Mouse (Mus musculus): Measurements from ENCODE around the gene Grk5.
"Not testable (repeated sequence)": the region's sequence is repeated elsewhere in the genome, so short reads cannot be mapped to it uniquely, and the experiment has no call there.

The Grk5 gene

GRCm38 (mm10) chr19:60889714-60890315 is at the start of gene Grk5:
TSS of gene Grk5 (plus strand) at chr19:60889749.
- DNase-seq (ENCODE audit: low read depth, low spot score): peak; percentile 95

GRCm38 (mm10) chr19:60843324-60843723 is 46.2 kb upstream of the Grk5 start:
- no peak for DNase-seq (ENCODE audit: low read depth, low spot score)

DNA sequence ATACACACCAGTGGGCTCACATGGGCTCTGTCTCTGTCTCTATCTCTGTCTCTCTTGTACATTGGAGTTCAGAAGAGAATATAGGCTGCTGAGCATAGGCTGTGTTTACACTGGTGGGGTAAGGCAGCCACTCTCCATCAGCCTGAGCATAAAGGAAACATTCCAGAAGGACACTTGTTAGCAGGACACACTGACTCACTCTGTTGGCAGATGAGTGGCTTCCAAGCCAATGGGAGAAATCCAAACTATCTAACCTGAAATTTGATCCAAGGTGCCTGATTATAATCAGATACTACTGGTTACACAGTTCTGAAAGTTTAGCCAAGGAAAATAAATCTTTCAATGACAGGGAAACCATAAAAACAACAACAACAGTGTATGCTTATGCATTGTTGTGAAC is 43.8 kb upstream of the Grk5 start:
- DNase-seq (ENCODE audit: low read depth, low spot score): no peak

DNA sequence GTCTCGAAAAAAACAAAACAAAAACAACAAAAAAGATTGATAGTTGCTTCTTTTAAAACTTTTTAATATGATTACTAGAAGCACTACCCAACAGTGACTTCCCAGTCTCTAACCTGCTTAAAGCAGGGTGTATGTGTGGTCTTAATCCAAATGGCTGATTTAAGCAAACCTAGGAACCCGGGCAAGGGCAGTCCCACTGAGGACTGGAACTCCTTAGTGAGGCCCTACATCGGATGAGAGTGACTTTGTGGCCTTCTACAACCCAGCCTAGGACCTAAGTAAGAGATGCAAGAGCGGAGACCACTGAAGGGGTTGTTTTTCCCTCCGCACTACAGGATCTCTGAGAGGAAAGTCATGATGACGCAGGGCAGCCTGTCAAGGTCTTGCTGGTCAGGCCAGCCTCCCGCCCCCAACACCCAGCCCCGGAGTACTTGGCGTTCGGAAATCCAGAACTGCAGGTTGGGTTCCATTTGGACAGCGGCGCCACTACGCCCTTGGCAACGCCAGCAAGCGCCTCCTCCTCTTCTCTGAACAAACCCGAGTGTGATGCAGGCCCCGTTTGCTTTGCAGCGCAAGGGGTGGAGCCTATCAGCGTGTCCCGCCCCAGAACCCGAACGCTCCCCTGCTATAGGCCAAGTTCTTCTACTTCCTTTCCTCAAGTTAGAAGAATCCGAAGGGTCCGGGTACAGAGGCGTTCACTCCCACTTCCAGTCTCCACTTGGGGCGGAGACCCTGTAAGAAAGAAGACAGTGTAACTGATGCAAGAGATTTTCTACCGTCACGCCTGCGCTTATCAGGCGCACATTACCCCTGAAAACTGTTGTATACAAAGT is 28.5 kb upstream of the Grk5 start, which contains the start of gene Sfxn4:
Gene Sfxn4, minus strand, starts transcription at position 612 of the 833 bp plus-strand sequence.
- peak; percentile 91 for DNase-seq (ENCODE audit: low read depth, low spot score)

- not testable (repeated sequence) for DNase-seq (ENCODE audit: low read depth, low spot score)
These were observed 23.4 kb upstream of the Grk5 start for GRCm38 (mm10) chr19:60866169-60866568.

DNA sequence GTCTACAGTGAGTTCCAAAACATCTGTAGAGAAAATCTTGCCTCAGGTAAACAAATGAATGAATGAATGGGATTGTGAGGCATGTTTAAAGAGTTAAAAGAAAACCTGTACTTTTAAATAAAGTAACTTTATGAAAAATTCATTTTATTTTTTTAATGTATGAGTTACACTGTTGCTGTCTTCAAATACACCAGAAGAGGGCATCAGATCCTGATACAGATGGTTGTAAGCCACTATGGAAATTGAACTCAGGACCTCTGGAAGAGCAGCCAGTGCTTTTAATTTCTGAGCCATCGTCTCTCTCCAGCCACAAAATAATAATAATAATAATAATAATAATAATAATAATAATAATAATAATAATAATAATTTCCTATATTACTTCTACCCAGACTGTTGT is 19.1 kb upstream of the Grk5 start:
- no peak for DNase-seq (ENCODE audit: low read depth, low spot score)

GRCm38 (mm10) chr19:60871366-60871765 is 18.2 kb upstream of the Grk5 start:
- no peak for DNase-seq (ENCODE audit: low read depth, low spot score)

DNA sequence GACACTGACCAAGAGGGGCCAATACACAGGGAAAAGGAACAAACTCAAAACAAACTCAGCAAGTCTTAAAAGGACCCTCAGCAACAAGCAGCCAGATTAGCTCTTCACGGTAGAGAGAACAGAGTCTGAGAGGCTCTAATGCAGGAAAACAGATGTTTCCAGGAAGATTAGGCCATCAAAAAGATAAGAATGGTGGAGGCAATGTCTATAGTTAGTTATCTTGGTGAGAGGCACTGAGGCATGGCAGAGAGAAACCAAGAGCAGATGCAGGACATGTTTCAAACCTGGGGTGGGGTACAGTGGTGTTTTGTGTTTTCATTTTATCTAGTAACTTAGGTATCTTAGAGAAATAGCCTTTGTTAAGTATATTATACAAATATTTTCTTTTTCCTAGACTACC is 17.3 kb upstream of the Grk5 start:
- no peak for DNase-seq (ENCODE audit: low read depth, low spot score)

GRCm38 (mm10) chr19:60873501-60873900 is 16.0 kb upstream of the Grk5 start:
- DNase-seq (ENCODE audit: low read depth, low spot score): no peak

GRCm38 (mm10) chr19:60874064-60874694 is 15.4 kb upstream of the Grk5 start, which contains the start of gene Prdx3:
TSS of gene Prdx3 (minus strand) at chr19:60874556.
- DNase-seq (ENCODE audit: low read depth, low spot score): peak; percentile 92

GRCm38 (mm10) chr19:60883129-60883528 is 6.4 kb upstream of the Grk5 start:
- DNase-seq (ENCODE audit: low read depth, low spot score): no peak

DNA sequence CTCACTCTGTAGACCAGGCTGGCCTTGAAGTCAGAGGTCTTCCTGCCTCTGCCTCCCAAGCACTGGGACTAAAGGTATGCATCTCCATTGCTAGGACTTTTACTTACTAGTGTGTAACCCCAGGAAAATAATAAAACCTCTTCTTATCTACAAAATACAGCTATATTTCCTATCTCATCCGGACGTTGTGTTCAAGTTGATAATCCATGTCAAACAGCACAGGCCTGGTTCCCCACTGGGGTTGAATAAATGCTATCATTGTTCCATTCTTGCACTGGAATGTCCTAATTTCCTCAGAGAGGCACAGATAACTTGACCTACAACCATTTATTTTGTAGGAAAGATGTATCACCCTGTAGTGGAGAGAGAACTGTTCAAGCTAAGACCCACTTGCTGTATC is 1.9 kb upstream of the Grk5 start:
- no peak for DNase-seq (ENCODE audit: low read depth, low spot score)

DNA sequence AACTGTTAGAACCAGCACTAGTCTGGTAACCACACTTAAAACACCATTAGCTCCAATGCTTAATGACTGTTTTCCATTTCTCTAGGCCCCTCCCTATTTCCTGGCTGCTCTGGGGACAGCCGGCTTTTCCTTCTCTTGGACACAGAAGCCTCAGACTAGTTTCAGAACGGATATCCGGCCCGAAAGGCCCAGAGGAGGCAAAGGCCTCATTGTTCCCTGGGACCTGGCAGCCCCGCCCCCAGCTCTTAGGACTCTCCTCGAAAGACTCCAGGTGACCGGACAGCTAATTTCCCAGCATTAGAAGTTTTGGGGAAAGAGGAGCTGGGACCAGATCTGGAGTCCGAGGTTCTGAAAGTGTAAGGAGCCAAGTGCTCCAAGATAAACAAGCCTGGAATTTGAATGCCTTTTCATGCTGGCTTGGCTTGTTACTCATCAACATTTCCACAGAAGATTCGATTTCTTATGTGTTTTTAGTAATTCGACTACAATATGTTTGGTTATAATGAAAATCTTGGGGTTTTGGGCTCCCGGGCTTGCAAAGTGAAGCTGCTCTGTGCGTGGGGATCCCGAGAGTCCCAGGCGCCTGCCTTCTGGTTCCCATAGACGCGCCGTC is 342 bp upstream of the Grk5 start:
- peak; percentile 64 for DNase-seq (ENCODE audit: low read depth, low spot score)

GRCm38 (mm10) chr19:60890391-60891122 is 1.0 kb downstream of the Grk5 start:
- peak; percentile 48 for DNase-seq (ENCODE audit: low read depth, low spot score)

DNA sequence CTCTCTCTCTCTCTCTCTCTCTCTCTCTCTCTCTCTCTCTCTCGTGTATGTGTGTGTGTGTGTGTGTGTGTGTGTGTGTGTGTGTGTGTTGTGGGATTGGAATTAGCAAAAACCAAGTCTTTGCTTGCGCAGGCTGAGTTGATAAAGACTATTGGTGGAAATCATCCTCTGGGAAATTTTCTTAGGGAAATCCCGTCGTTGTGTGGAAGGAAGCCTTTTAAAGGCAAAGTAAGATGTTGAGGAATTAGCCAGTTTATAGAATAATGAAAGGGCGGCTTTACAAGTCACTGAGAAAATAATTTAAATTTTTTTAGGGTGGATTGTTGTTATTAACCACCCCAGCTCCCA is 1.5 kb downstream of the Grk5 start:
- no peak for DNase-seq (ENCODE audit: low read depth, low spot score)

GRCm38 (mm10) chr19:60891934-60892547 is 2.5 kb downstream of the Grk5 start:
- DNase-seq (ENCODE audit: low read depth, low spot score): peak; percentile 61

- DNase-seq (ENCODE audit: low read depth, low spot score): no peak
These were observed 5.8 kb downstream of the Grk5 start for GRCm38 (mm10) chr19:60895251-60895880.

DNA sequence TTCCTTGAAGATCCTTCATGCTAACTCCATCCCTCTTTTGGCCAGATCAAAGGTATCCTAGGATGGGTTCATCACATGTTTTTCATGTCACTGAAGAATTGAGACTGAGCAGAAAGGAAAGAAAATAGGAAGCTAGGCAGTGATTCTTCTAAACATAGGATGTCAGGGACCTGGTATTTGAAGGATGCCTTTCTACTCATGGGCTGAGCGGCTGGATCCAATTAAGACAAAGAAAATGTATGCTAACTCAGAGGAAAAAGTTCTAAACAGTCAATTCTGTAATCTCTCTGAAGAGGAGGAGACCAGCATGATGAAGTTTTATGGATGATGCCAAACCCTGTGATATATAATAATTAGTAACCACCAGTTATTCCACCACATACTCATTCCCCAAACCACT is 13.6 kb downstream of the Grk5 start:
- DNase-seq (ENCODE audit: low read depth, low spot score): no peak

GRCm38 (mm10) chr19:60903971-60904370 is 14.4 kb downstream of the Grk5 start:
- DNase-seq (ENCODE audit: low read depth, low spot score): no peak

DNA sequence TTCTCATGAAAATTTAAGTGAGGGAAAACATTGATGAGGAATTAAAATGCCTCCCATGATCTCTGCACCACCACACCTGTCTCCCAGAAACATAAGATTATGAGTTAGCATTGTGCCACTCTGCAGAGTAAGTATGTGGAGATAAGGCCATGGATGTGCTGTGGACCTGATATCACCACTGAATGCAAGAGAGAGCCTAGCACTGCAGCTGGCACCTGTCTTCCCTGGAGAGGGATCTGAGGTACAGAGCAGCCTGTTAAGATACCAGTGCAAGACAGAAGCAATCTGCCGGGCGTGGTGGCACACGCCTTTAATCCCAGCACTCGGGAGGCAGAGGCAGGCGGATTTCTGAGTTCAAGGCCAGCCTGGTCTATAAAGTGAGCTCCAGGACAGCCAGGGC is 15.9 kb downstream of the Grk5 start:
- no peak for DNase-seq (ENCODE audit: low read depth, low spot score)

DNA sequence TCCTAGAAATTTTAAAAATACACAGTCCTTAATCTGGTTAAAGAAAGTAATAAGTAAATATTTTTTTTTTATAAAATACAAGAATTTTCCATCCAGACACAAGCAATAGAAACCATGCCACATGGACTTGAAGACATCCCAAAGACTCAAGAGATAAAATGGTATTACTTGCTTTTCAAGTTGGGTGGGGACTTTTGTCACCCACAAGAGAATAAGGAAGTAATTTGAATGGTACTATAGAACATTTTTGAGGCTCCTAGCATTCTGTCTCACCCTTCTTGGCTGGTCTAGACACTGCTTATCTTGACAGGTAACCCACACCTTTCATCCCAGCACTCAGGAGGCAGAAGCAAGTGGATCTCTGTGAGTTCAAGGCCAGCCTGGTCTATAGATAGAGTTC is 20.8 kb downstream of the Grk5 start:
- no peak for DNase-seq (ENCODE audit: low read depth, low spot score)
